Mouse (Mus musculus): ENCODE results near the gene Zfp773. TPM values are rescaled to one million over a fixed set of nuclear protein-coding genes. Genes with fewer than 3 reads are reported as not detected.
A peak's percentile ranks its signal among the peaks of the same experiment; 100 is the strongest.
"Not testable (repeated sequence)": the region's sequence is repeated elsewhere in the genome, so short reads cannot be mapped to it uniquely, and the experiment has no call there.

Zfp773 gene
- total RNA-seq (2021) = under 1 TPM; 0.87 to 0.93 TPM
- long read RNA-seq, experiment 1 = 0 reads
- long read RNA-seq, experiment 2, partial matches to known transcripts = 0 of 1 reads
- long read RNA-seq, experiment 2, other reads (novel, unspliced or antisense) = 1 of 1 reads

DNA sequence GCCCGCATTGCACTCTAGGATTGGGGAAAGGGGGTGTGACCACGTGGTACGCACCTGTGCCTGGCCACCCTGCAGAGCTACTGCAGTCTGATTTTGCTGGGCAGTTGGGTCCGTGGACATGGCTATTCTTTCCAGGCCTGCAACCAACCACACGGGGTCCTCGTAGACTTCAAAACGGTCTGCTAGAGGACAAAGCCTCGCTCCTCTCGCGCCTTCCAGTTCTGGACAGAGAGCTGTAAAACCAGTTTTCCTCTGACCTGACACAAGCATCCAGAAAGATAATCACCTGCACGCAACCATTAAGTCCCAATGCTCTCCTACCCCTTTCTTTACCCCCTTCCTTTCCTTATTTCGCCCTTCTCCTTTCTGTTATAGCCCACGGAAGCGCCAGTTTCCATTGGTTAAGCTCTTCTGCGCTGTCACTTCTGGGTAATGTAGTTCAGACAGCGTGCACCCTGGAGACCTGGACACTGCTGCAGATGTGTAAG lies at the start of gene Zfp773:
TSS of gene Zfp773 (minus strand) at position 377 of the 488 bp plus-strand sequence.
- DNase-seq (ENCODE audit: low spot score in 2 of 2) = peak in 1 of 2 experiments; percentile 14

GRCm38 (mm10) chr7:7185897-7186296 lies 49.3 kb upstream of the Zfp773 start:
- DNase-seq (ENCODE audit: low spot score in 2 of 2) = no peak

DNA sequence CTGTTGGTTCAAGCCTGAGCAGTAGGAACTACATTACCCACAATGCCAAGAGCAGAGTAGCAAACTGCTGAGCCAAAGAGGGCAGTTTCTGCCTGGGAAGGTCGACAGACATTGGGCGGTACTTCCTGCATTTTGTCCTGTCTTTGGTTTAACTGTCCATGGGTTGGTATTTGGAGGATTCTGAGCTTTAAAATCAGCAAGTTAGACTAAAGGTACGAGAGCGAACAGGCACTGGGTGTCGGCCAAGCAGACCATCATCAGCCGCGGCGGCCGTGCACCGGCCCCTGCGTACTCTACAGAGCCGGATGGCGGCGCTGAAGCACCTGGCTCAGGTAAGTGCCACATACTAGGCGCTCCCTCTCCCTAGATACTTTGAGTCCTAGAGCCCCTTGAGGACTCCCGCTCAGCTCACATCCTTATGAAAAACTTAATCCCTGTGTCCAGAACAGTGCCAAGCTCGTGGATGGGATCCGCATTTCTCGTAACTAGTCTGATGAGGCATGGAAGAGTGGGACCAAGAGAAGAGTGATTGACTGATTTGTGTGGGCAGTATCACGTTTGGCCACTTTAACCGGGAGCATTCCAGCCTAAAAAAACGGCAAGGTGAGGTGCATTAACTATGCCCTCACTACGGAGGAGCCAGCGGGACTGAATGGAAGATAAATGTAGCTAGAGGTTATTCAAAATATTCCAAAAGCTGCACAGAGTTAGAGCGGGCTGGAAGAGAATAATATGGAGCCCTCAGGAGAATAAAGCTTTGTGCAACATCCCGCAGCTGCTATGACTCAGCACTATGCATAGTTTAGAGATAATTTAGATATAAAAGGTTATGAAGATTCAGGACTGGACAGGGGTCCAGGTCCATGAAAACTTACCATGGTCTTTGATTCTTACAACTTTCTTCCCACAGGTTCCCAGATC lies 34.9 kb upstream of the Zfp773 start, which contains the start of gene Zfp418:
TSS of gene Zfp418 (plus strand) at position 104 of the 921 bp plus-strand sequence.
- DNase-seq (ENCODE audit: low spot score in 2 of 2) = peak in 1 of 2 experiments; percentile 20

GRCm38 (mm10) chr7:7145991-7146608 lies 9.5 kb upstream of the Zfp773 start:
- no peak for DNase-seq (ENCODE audit: low spot score in 2 of 2)

GRCm38 (mm10) chr7:7144215-7144614 lies 7.7 kb upstream of the Zfp773 start:
- DNase-seq (ENCODE audit: low spot score in 2 of 2) = no peak

GRCm38 (mm10) chr7:7132751-7133150 lies 3.8 kb downstream of the Zfp773 start:
- DNase-seq (ENCODE audit: low spot score in 2 of 2) = no peak

GRCm38 (mm10) chr7:7130491-7131124 lies 5.9 kb downstream of the Zfp773 start:
- not testable (repeated sequence) for DNase-seq (ENCODE audit: low spot score in 2 of 2)

GRCm38 (mm10) chr7:7121602-7121980 lies 15.0 kb downstream of the Zfp773 start:
- no peak for DNase-seq (ENCODE audit: low spot score in 2 of 2)

DNA sequence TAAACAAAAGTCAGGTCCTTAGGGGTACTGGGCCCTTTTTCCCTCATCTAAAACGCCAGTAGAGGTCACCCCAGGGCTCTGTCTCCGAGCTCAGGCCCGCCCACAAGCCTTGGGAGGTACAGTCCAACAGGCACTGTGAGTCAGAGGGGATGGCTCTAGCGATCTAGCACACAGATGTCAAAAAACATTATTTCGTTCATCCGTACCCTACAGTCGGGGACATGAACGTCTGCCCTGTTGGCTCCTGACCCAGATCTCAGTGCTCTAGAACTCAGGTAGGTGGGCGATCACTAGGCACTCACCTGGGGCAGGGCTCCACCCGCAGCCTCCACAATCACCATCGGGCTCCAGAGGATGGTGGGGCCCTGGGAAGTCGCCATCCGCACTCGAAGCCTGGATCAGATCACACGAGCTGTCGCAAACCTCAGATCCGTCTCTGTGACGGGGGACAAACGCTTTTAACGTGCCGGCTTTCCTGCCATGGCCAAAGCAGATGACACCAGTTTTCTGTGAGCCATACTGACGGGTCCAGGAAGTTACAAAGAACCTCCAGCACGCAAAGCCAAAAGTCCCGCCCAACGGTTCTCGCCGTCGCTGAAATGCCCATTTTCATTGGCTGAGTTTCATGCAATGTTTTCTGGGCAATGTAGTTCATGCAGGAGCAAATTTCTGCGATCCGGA lies 15.5 kb downstream of the Zfp773 start, which contains the start of gene Zfp954:
TSS of gene Zfp954 (minus strand) at position 568 of the 681 bp plus-strand sequence.
- DNase-seq (ENCODE audit: low spot score in 2 of 2) = peak; percentile 34 to 58

DNA sequence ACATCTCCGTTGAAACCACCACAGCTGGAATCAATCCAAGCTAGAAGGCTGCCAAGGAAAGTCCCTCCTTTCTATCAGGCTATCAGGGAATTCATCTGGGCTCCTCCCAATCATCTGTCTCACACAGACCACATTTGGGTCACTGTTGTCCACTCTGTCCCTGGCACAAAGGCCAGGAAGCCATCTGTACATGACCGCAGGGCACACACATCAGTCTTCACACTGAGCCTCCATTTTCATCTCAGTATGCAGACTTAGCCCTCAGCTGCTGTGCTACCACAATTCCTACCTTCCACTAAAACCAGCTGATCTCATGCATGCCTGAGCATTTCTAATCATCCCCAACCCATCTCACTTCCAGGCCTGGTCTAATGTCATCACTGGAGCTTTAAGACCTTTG lies 18.1 kb downstream of the Zfp773 start:
- DNase-seq (ENCODE audit: low spot score in 2 of 2) = no peak

DNA sequence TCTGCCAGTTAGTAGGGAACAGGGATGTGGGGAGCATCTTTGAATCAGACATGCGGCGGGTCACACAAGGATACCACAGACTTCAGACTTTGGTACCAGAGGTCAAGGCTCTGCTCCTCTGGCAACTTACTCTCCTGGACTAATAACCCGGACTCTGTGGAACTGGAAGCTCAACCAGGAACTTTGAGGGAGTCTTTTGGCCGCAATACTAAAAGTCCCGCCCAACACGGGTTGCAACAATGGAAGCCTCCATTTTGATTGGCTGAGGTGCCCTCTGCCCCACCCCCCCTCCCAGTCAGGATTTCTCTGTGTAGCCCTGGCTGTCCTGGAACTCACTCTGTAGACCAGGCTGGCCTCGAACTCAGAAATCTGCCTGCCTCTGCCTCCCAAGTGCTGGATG lies 28.1 kb downstream of the Zfp773 start:
- no peak for DNase-seq (ENCODE audit: low spot score in 2 of 2)

Other genes with a start within 250 kb of the Zfp773 start
- not detected for gene Aurkc, start 141.5 kb downstream of the Zfp773 start, total RNA-seq (2021)
- 10 to 100 TPM; 10.6 to 10.8 TPM for gene Zfp954, start 15.3 kb downstream of the Zfp773 start, total RNA-seq (2021)
- gene Zfp418, start 34.6 kb upstream of the Zfp773 start, total RNA-seq (2021) = 1 to 10 TPM; 2.4 to 3.0 TPM
- gene Zfp772, start 73.2 kb upstream of the Zfp773 start, total RNA-seq (2021) = 1 to 10 TPM; 6.0 to 6.4 TPM
- under 1 TPM; 0.70 to 0.90 TPM for gene Vmn2r29, start 110.6 kb upstream of the Zfp773 start, total RNA-seq (2021)
- gene Gm45844, start 141.5 kb upstream of the Zfp773 start, total RNA-seq (2021) = 1 to 10 TPM; 2.8 to 3.0 TPM
- gene Clcn4, start 164.1 kb upstream of the Zfp773 start, total RNA-seq (2021) = 10 to 100 TPM; 55.6 to 60.7 TPM
- under 1 TPM; 0.54 to 0.64 TPM for gene Vmn2r30, start 200.9 kb upstream of the Zfp773 start, total RNA-seq (2021)
- gene Gm45783, start 237.8 kb upstream of the Zfp773 start, total RNA-seq (2021) = 1 to 10 TPM; 2.2 to 3.1 TPM